Mouse (Mus musculus) gonadal fat pad, adult 2 months (tissue): ENCODE results near the gene Pkp4. TPM values are rescaled to one million over a fixed set of nuclear protein-coding genes. Genes with fewer than 3 reads are reported as not detected.

Experiments used
- DNase-seq: peaks from one replicate; pipeline ENCODE4 v3.0.0-alpha.2; 2012; ENCODE audit warnings: low read depth
- polyA plus RNA-seq: library from polyadenylated mRNA; depleted of rRNA; stranded (reverse); fragments of >200 nt; gene quantifications from 2 replicates; pipeline ENCODE4 v1.2.3, GENCODE M21; 2012

The Pkp4 gene
- polyA plus RNA-seq, 1 experiment: 52.7 TPM

DNA sequence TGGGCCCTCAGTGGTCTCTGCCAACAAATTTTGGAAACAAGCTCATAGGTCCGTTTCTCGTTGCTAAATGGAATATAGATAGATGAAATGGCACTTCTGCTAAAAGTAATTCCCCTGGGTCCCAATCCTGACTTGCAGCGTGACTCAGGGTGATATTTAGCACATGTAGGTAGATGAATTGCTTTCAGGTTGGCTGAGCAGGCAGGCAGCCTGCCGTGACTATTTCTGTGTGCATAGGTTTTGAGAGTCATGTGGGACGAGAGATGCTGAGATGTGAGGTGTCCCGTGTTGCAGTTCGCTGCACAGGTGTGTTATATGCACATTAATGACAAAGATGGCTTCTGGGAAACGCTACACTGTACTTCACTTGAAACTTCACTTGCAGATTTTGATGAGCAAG, 111.2 kb downstream of the Pkp4 start:
- no peak for DNase-seq

DNA sequence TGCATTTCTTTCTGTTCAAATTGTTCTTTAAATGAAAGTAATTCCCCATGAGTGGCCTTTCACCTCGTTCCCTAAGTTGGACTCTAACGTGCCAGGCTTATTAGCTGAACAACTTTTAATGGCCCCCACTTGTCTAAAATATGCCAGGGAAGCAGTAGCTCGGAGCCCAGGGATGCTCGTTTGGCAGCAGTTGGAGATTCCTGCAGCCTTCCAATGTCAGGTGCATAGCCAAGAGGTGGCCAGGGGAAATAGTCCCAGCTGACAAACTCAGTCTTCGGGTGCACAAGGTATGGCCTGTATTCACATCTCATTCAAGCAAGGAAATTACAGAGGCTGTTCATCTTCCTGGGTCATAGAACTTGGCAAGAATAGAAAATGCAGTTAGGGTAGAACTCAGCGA, 112.1 kb downstream of the Pkp4 start:
- DNase-seq: no peak

DNA sequence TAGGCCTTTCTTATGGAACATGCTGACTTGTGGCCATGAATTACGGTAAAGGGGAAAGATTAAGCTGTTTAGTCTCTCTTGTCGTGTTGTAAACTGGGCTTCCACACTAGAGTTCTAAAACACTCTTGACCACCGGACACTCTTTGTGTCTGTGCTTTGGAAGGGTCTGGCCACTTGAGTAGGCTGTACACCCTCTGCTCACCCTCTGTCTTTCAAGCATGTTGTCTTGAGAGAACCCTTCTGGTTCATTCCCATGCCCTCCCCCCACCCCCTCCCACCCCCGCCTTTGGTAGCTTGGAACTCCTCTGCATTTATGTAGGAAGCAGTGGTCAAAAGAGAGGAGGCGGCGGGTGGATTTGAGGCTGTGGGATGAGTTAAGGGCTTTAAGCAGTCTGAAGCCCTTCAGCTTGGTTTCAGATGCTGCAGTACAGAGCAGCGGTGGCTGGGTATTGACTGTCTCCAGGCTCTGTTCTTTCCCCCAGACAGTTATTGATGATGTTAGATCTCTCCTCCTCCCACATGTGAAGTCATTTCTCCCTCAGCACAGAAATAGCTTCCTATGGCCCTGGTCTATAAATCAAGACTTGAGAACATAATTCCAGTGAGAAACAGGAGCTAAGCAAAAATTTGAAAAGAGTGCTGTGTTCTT, 120.4 kb downstream of the Pkp4 start:
- no peak for DNase-seq

DNA sequence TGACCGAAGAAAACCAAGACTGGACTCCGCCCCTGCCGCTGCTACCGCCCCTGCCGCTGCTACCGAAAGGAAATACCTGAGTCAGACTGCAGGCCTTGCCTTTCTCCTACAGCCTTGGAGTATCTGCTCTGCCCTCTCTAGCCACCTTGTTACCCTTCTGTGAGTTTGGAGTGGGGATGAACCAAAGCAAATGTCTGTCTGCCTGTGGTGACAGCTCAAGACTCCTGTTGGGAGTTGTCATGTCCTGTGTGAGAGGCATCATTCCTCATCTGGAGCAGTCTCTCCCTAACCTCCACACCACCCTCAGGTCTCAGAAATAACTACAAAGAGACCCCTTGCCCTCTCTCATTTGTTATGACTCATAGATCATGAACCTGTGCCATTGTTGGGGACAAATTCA, 122.3 kb downstream of the Pkp4 start:
- no peak for DNase-seq

DNA sequence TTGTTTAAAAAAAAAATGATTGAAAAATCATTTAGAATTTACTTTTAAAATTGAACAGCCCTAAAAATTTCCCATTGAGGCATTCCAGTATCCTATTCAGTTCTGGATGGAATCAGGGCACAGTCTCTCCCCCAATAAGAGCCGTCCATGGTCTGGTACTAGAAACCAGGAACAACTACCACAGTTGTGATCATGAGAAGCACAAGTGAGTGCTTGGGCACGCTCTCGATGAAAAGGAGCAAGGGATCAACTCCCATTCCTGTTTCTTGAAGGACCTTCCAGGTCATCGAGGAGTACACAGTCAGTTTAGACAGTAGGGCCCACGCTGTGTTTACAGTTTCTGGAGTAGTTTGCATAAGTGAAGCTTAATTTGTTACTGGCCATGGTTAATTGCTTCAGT, 123.6 kb downstream of the Pkp4 start:
- DNase-seq: no peak

DNA sequence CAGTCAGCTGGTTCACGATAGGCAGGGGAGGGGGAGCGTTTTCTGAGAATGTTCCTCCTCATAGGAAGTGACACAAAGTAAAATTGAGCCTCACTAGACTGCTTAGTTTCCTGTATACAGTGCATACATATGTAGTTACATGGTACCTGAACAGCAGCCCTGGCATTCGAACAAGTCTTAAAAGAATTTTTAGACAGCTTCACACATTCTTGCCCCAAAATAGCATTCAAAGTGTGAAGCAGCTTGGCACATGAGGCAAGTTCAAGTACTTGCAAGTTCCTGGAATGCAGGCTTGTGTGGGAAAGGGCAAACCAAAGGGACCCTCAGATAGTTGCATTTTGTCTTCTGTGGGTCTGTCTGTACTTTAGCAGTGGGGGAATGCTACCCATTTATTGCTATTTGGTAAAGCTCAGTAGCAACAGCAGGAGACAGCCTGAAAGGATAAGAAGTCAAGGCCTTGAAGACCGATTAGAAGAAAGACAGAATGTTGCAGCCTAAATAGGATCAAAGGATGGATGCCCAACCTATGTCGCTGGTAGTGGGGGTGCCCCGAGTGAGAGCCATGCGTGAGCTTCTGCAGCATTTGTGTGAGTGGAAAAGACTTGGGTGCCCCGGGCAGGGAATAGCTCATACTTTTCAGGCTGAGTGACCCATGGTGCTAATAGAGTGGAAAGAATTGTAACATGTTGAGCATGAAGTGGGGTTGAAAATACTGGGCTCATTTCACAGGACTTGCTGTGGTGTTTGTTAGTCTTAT, 124.3 kb downstream of the Pkp4 start:
- no peak for DNase-seq

DNA sequence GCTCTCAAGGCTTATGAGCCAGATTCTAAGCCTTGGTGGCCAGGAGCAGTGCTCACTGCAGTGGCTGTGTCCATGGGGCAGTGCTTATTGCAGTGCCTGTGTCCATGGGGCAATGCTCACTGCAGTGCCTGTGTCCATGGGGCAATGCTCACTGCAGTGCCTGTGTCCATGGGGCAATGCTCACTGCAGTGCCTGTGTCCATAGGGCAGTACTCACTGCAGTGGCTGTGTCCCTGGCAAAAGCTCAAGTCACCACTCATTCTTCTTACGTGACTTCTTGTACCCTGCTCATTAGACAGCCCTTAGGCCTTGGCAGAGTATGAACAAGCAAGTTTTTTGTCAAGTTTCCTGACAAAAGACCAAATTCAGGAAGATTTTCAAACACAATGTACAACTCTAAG, 124.9 kb downstream of the Pkp4 start:
- no peak for DNase-seq

DNA sequence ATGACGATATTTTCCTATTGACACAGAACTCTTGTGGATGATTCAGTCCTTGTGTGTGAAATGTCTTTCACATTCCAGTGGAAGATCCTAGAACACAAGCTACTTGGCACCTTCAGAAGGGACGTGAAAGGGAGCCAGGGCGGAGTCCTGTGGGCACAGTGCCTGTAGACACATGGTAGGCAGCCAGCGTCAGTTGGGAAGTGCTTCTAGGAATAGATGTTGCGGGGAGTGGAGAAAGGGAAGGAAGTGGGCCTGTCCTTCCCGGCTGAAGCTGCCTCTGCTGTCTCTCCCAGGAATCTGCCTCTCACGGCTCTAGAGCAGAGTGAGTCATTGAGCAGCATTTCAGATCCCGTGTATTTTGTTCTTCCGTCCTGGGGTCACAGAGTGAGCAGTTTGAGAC, 125.6 kb downstream of the Pkp4 start:
- peak; percentile 30 for DNase-seq

DNA sequence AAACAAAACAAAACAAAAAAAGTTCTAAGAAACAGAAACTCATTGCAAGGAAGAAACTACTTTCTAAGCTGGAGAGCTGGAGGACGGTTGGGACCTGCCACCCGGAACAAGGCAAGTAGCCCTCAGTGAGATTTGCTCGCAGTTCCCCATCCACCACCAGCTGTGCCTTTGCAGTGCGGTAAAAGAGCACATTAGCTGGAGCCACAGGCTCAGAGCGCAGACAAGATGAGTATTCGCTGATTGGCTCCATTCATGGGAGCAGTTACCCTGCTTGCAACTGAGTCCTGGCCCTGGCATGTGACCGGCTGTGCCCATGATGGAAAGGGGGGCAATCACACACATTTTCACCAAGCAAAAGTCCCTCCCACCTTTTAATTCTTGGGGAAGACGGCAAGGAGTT, 127.0 kb downstream of the Pkp4 start:
- DNase-seq: no peak

DNA sequence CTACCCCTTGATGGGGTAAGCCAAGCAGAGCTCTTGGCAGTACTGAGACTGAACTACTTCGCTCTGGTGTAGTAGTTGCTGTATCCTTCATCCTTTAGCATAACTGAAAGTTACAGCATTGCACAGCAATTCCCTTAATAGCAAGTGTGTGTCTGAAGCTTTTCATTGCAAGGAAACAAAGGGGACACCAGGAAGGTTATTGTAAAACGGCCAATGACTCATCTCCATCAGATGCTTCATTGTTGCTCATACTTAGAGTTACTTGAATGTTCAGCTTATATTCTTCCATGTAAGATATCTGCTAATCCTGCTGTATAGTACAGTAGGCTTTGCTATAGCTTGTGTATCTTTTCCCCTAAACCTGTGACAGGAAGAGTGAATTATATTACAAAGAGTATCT, 128.8 kb downstream of the Pkp4 start:
- DNase-seq: no peak

DNA sequence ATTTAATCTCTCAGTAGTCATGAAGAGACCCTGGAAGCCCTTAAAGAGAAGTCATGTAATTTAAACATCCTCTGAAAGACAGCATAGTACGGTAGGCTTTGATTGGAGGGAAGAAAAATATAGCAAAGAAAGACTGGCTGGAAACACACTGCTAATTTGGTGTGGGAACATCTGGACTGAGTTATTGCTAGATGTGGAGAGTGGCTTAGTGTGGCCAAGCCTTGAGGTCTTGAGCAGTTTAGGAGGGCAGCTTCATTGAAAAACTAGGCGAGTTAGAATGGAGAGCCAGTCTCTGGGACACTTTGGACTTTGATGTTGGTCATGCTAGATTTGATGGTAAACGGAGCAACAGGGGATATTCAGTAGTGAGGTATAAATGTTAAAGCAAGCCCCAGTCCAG, 129.7 kb downstream of the Pkp4 start:
- no peak for DNase-seq

DNA sequence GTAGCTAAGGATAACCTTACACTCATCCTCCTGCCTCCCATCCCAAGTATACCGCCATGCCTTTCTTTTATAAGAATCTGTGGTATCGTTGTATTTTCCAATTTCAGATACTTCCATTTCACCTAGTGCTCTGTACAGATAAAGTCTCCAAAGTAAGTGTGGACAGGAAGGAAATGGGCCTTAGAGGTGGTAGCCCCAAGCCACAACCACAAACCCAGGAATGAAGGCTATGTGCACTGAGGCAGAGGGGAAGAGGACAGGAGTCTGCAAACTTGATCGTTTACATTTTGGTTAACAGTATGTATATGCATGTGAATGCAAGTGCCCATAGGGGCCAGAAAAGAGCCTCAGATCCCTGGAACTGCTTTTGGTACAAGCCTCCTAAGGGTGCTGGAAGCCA, 139.2 kb downstream of the Pkp4 start:
- DNase-seq: no peak

DNA sequence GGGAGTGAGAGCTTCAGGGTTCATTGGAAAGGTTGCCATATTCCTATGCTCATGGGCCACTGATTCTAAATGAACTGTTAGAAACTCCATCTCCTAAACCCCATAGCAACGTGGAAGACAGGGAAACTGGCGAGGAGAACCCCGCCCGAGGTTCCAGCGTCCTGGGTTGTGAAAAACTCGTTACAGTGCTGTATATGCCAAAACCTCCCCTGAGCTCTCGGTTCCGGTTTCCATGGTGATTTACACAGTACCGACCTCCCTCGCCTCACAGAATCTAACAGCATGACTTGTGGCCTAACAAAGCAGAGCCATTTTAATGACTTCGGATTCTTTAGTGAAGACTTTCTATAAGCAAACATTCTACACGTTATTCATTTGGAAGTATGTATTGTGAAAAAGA, 141.0 kb downstream of the Pkp4 start:
- no peak for DNase-seq

DNA sequence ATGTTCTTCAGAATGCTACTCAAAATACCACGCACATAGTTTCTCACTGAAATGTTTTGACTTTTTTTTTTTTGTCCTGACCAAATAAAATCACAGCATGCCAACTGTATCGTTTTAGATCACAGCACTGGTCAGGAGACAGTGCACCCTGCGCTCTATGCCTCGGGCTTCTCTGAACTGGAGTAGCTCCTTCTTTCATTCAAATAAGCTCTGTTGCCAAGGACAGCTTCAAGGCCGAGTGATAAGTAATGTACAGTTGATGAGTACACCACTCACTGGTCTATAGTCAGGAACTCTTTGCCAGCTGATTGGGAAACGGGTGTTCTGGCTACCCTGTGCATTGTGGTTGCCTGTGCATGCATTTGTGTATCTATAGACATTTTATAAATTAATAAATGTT, 141.8 kb downstream of the Pkp4 start:
- DNase-seq: no peak

DNA sequence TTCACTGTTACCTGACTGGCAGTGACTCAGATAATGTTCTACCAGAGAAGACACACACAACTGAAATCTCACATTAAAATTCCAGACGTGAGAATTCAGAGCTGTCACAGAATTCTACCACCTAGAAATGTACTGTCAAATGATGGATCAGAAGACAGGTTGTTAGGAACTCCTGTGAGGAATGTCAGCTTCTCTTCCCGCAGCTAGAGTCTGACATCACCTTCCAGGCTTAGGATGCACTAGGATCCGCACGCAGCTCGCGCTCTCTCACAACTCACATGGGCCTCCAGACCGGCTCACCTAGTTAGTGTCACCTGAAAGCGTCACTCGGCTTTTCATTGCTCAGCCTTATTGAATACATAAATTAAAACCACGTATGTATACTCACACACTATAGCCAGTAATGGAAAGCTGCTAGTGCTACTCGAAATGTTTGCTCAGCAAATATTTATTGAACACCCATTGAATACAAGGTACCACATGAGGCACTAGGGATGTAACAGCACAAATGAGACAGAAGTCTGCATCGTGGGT, 142.9 kb downstream of the Pkp4 start:
- DNase-seq: no peak

DNA sequence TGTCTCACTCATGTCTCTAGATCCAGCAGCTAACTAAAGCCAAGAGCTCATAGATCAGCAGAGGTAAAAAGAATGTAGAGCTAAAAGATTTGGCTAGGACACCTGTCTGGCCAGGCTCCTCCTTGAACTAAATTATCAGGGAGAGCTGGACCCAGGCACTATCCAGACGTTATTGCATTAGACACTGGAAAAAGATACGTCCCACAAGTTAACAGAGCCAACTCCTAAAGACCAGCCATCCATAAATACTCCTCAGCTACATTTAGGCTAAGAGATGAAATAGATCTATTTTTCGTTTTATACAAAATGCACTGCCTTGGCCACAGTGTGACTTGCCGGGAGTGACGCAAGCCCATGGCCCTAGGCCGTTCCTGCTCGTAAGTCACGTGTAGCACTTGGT, 146.7 kb downstream of the Pkp4 start:
- no peak for DNase-seq

DNA sequence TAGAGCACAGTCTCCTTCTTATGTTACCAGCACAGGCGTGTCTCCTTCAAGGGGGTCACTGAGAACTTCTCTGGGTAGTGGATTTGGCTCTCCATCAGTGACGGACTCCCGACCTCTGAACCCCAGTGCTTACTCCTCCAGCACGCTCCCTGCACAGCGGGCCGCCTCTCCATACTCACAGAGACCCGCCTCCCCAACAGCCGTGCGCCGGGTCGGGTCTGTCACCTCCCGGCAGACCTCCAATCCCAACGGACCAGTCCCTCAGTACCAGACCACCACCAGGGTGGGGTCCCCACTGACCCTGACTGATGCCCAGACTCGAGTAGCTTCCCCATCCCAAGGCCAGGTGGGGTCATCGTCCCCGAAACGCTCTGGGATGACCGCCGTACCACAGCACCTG, 147.4 kb downstream of the Pkp4 start:
- no peak for DNase-seq

DNA sequence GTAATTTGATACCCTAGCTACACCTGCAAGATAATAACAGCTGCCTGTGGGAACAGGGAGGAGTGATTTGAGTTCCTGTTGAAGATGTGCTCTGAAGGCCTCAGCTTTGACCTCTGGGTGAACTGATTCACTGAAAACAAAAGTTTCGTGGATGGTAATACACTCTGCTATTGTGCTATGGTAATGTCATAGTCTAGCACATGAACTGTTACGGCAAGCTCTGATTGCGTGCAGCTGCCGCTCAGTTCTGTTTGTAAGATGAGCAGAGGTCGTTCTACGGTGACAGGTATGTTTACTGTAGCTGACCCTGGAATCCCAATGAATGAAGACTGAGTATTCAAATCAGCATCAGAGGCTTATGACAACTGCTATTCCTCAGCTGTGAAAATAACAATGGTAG, 152.6 kb downstream of the Pkp4 start:
- no peak for DNase-seq

DNA sequence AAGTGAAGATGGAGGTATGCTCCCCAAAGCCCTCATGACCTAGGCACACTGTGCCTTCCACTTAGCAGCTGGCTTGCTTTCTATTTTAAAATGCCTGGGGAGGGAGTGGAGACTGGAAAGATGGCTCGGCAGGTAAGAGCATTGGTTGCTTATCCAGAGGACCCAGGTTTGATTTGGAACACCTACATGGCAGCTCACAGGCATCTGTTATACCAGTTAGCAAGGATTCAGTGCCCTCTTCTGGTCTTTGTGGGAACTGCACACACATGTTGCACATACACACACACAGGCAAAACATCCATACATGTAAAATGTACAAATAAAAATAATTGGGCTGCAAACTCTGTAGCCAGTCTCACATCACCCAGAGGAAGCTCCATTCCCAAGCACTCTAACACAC, 158.0 kb downstream of the Pkp4 start:
- no peak for DNase-seq

DNA sequence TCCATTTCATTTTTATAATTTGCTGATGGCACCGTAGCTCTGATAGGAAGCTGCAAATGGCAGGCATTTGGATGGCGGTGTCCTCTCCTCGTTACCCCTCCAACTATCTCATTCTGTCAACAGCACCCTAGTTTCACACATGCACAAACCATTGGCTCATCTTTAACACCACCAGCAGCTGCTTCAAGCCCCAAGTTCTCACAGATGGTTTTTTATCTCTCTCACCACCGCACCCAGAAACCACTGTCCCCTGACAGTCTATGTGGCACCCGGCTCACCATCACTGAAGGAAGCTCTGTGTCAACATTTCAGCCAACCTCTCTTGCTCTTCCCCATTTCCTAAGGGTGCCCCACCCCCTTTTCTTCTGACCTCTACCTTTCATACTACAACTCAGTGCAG, 167.3 kb downstream of the Pkp4 start:
- DNase-seq: no peak

DNA sequence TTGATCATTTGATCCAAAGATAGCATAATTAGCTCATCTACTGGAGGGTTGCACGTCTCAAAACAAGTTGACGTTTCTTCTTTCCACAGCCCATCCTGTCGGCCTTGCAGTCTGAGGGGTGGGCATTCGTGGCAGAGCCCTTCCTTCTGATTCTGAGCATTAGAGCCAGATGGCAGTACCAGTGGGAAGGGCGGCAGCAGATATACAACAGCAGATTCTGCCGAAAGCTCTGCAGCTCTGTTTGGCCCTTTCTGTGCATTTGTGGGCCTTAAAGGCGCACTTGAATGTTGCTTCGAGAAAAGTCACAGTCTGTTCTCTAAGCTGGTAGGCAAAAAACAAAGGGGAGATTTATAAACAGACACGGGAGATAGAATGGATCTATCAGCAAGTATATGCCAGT, 170.4 kb downstream of the Pkp4 start:
- no peak for DNase-seq

DNA sequence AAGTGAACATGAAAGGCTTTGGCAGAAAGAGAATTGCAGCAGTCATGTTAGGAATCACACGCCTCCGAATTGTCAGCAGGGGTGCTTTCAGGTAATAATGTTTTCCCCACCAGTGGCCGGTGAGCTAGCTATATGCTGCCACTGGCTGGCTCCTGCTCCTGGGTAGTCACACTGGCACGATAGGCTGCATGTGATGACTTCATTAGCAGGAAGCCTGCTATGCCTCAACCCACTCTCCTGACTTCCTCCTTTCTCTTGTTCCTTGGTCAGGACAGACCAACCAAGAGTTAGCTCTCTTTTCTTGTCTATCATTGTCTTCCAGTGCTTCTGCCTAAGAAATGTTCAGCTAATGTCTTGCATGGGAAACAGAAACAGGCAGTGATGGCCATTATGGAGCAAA, 171.9 kb downstream of the Pkp4 start:
- DNase-seq: no peak

DNA sequence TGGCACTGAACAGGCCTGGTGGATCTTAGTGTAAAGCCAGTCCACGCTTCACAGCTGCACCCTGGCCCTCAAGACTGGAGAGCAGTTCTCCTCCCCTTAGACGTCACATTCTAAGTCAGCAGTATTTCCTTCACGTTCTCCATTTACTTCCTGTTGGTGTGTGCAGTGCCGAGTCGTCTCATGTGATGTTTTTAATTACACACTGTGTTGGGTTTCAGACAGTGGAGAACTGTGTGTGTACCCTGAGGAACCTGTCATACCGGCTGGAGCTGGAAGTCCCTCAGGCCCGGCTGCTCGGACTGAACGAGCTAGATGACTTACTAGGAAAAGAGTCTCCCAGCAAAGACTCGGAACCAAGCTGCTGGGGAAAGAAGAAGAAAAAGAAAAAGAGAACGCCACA, 177.9 kb downstream of the Pkp4 start:
- DNase-seq: no peak

DNA sequence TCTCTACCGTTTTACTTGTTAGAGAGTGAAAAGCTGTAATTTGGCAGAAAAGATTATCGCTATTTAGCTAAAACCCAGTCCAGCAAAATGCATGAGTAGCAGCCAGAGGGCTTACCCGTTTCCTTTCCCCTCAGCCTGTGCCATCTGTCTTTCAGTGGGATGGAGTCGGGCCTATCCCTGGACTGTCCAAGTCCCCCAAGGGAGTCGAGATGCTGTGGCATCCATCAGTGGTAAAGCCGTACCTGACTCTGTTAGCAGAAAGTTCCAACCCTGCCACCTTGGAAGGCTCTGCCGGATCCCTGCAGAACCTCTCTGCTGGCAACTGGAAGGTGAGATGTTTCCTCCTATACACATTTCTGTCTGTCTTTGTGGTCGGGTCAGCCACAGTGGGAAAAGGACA, 178.3 kb downstream of the Pkp4 start:
- no peak for DNase-seq
